Mouse (Mus musculus) intestine, postnatal 0 days (tissue): ENCODE data around the gene Gm20441. TPM values are rescaled to one million over a fixed set of nuclear protein-coding genes. Genes with fewer than 3 reads are reported as not detected.
A peak's percentile ranks its signal among the peaks of the same experiment; 100 is the strongest.

Experiments used
- ATAC-seq: fragments of 200-750 bp; cut with Nextera tagmentation; 2 replicates; pipeline ENCODE4 v1.8.0; 2017; ENCODE audit warnings: mild to moderate bottlenecking, moderate TSS enrichment, moderate library complexity
- H3K27ac ChIP-seq: fragments of 300-500 bp; sonication (generic); 2 replicates; pipeline ENCODE4 v1.5.1; 2014; ENCODE audit warnings: mild to moderate bottlenecking, low read depth, low read length, moderate library complexity
- H3K27me3 ChIP-seq: fragments of 300-500 bp; sonication (generic); replicated peaks from 2 replicates; pipeline ENCODE4 v1.6.1; 2014; ENCODE audit warnings: low read length, mixed read lengths; ENCODE audit not compliant: control insufficient read depth, insufficient read depth
- H3K36me3 ChIP-seq: fragments of 300-500 bp; sonication (generic); 2 replicates; pipeline ENCODE4 v1.6.1; 2014; ENCODE audit warnings: mild to moderate bottlenecking, moderate library complexity; ENCODE audit not compliant: control insufficient read depth, insufficient read depth
- H3K4me1 ChIP-seq: fragments of 300-500 bp; sonication (generic); replicated peaks from 2 replicates; pipeline ENCODE4 v1.6.1; 2014; ENCODE audit warnings: antibody characterized with exemption, low read length, mixed read lengths; ENCODE audit not compliant: control insufficient read depth, insufficient read depth
- H3K4me2 ChIP-seq: fragments of 300-500 bp; sonication (generic); replicated peaks from 2 replicates; pipeline ENCODE4 v1.6.1; 2014; ENCODE audit warnings: low read depth, mild to moderate bottlenecking, moderate library complexity
- H3K4me3 ChIP-seq: fragments of 300-500 bp; sonication (generic); 2 replicates; pipeline ENCODE4 v1.5.1; 2014; ENCODE audit warnings: low read depth, low read length
- H3K9ac ChIP-seq: fragments of 300-500 bp; sonication (generic); 2 replicates; pipeline ENCODE4 v1.6.1; 2014; ENCODE audit warnings: mild to moderate bottlenecking, low read depth, low read length
- H3K9me3 ChIP-seq: fragments of 300-500 bp; sonication (generic); 2 replicates; pipeline ENCODE4 v1.6.1; 2016; ENCODE audit warnings: mixed run types; ENCODE audit not compliant: control insufficient read depth
- CTCF ChIP-seq: sonication (generic); IDR thresholded peaks from 2 replicates; pipeline ENCODE4 v1.5.1; 2016; ENCODE audit warnings: low read depth, mild to moderate bottlenecking, control low read depth, antibody characterized with exemption, moderate library complexity
- WGBS: fragments of 180-500 bp; shearing (Covaris S2); extraction: QIAGEN DNeasy Blood & Tissue Kit; methylation state at CpG from one replicate; pipeline ENCODE4 v1.1.7; 2014; 5-methylcytosine and 5-hydroxymethylcytosine counted together
- polyA plus RNA-seq: library from polyadenylated mRNA; unstranded; fragments of >200 nt; fragmentation: Nextera tagmentation; extraction: Ambion mirVana; gene quantifications from 2 replicates; pipeline ENCODE4 v1.2.1, GENCODE M21; 2015

The Gm20441 gene
- polyA plus RNA-seq, 1 experiment from 2014 or later, result 0.76 TPM

DNA sequence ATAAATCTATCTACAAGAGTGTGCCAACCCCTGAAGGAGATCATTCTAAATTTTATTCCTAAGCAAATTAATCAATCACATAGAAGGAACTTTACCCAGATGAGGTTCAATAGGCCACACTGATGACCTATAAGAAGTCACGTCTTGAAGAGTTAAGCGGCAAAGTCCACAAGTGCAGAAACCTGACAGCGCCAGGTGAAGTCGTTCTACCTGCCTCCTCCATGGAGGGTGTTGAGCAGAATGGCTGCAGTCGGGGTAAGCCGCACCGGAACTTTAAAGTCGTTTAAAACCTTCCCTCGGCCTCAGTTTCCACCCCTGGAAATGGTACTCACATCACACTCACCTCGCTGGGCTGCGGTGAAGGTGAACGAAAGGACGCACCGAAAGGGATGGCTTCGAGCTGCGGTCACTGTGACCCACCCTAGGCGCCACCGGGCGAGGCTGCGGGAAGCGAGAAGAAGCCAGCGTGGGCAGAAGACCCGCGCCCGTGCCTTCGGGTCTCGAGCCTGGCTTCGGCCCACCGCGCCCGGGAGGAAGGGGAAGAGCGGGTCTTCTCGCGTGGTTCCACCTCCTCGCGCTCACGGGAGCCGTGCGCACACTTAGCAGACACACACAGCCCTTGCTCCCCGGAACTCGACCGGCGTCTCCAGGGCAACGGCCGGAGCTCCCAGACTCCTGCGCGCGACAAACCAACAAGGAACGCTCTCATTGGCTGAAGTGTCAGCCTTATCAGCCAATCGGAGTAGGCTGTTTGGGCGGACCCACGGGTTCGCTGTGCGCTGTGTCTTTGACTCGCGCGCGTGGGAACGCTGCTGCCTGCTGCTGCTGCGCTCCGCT, 16.9 kb downstream of the Gm20441 start, which contains the start of gene Cabin1:
Gene Cabin1 (minus strand): TSS at position 660 of the 837 bp plus-strand sequence.
- Histone ChIP-seq H3K36me3 (no peaks in the 10 kb centered on the region), H3K9me3 (no peaks in the 10 kb centered on the region), H3K4me3 (peak within 1 kb of the TSS; percentile 80), H3K9ac (peak within 1 kb of the TSS; percentile 65), H3K27ac (peak within 1 kb of the TSS; percentile 85), H3K4me1 (no peaks in the 10 kb centered on the region), H3K4me2 (peak within 1 kb of the TSS; percentile 76), H3K27me3 (no peaks in the 10 kb centered on the region)
- under 1% methylated on average over 61 of the region's 61 CpGs for WGBS
- no peak for TF ChIP-seq CTCF
- peak; percentile 99 for ATAC-seq

DNA sequence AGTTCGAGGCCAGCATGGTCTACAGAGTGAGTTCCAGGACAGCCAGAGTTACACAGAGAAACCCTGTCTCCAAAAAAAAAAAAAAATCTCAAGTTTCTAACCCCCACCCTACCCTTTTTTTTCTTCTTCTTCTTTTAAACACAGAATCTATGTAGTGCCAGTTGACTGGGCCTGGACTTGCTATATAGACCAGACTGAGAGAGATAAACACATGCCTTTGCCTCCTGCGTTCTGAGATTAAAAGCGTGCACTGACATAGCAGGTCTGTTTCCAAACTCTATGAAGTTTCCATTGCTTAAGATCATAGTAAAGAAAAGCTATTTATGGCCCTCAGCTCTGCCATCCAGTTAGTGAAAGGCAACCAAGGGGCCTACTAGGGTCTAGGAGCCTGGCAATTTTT, 18.3 kb downstream of the Gm20441 start:
- TF ChIP-seq CTCF, result no peak
- no peak overlapping the region for H3K27ac ChIP-seq
- H3K4me1 ChIP-seq, result no peaks in the 10 kb centered on the region
- no peak overlapping the region for H3K4me3 ChIP-seq
- no peak overlapping the region for H3K9ac ChIP-seq
- no peaks in the 10 kb centered on the region for H3K9me3 ChIP-seq
- WGBS, result 84% methylated on average over 3 of the region's 3 CpGs
- ATAC-seq, result no peak
- H3K36me3 ChIP-seq, result peaks cover 5% of the 10 kb centered on the region; the same call in 1 of the 2 replicates
- no peaks in the 10 kb centered on the region for H3K27me3 ChIP-seq
- no peak overlapping the region for H3K4me2 ChIP-seq

DNA sequence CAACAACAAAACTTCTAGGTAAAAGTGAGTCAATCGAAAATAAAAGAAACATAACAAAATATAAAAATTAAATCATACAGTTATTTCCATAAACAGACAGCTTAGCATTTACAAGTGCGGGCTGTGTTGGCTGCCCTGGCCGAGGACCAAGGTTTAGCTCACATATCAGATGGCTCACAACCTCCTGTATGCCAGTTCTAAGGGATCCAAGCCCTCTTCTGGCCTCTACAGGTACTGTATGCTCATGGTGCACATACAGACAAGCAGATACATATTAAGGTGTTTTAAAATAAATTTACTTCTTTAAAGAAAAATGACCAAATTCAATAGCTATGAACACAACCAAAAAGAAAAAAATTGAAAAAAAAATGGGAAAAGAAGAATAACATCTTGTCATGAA, 20.4 kb downstream of the Gm20441 start:
- Histone ChIP-seq H3K36me3 (peaks cover 12% of the 10 kb centered on the region), H3K4me2 (no peak overlapping the region), H3K4me3 (no peak overlapping the region), H3K9me3 (no peaks in the 10 kb centered on the region), H3K9ac (no peak overlapping the region), H3K27me3 (no peaks in the 10 kb centered on the region), H3K27ac (no peak overlapping the region), H3K4me1 (no peaks in the 10 kb centered on the region)
- no peak for ATAC-seq
- peak; percentile 26; the same call in 1 of the 2 replicates for TF ChIP-seq CTCF
- WGBS, result 100% methylated on average over 3 of the region's 3 CpGs

- whole genome bisulfite sequencing, result 87% methylated on average over 11 of the region's 11 CpGs
- no peaks in the 10 kb centered on the region for H3K9me3 ChIP-seq
- no peaks in the 10 kb centered on the region for H3K27me3 ChIP-seq
- no peak overlapping the region for H3K4me3 ChIP-seq
- no peak overlapping the region for H3K4me2 ChIP-seq
- no peak overlapping the region for H3K27ac ChIP-seq
- no peak overlapping the region for H3K9ac ChIP-seq
- no peak for ATAC-seq
- no peak for TF ChIP-seq CTCF
- H3K4me1 ChIP-seq, result no peaks in the 10 kb centered on the region
- H3K36me3 ChIP-seq, result peaks cover 44% of the 10 kb centered on the region
Observed at GRCm38 (mm10) chr10:75756719-75757118, 24.0 kb downstream of the Gm20441 start.

DNA sequence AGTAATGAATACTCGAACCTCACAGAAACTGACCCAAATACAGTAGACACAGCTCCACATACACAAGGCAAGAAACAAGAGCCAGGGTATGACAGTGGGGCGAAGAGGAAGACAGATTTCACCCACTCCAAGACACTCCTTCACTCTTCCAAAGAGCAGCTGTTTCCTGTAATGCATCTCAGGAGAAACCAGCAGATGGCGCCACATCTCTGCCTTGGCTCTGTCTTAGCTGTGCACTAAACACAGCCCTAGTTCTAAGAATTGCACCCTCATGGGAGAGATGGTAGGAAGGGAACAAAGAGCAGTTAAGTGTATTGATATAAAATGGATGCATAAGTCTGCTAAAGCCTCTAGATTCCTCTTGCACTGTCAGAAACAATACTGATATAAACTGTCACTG, 36.7 kb downstream of the Gm20441 start:
- H3K4me3 ChIP-seq, result no peak overlapping the region
- ATAC-seq, result peak; percentile 75
- no peak overlapping the region for H3K27ac ChIP-seq
- no peak overlapping the region for H3K4me2 ChIP-seq
- H3K9me3 ChIP-seq, result no peaks in the 10 kb centered on the region
- H3K4me1 ChIP-seq, result no peaks in the 10 kb centered on the region
- peak; percentile 99 for TF ChIP-seq CTCF
- H3K9ac ChIP-seq, result no peak overlapping the region
- 49% methylated on average over 3 of the region's 3 CpGs for WGBS
- H3K27me3 ChIP-seq, result no peaks in the 10 kb centered on the region
- H3K36me3 ChIP-seq, result peaks cover 81% of the 10 kb centered on the region

DNA sequence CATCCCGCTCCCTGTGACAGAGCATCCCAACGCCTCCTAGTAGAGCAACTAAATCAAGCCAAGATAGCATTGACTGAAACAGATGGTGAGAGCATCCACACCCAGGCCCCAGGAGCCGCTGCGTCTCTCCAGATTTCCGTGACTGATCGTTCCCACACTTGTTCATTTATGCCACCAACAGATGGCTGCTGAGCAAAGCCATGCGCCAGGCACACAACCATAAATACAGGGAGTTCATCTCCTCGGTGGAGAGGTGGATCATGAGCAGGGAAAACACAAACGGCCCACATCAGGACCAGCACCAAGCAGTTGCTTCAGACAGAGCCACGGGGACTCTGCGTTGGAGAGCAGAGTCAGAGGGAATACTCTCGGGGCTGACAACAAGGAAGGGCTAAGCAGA, 37.4 kb downstream of the Gm20441 start:
- H3K4me2 ChIP-seq, result no peak overlapping the region
- peaks cover 82% of the 10 kb centered on the region for H3K36me3 ChIP-seq
- H3K9me3 ChIP-seq, result no peaks in the 10 kb centered on the region
- H3K9ac ChIP-seq, result no peak overlapping the region
- H3K27ac ChIP-seq, result no peak overlapping the region
- ATAC-seq, result no peak
- no peak overlapping the region for H3K4me3 ChIP-seq
- 90% methylated on average over 12 of the region's 12 CpGs for WGBS
- H3K27me3 ChIP-seq, result no peaks in the 10 kb centered on the region
- TF ChIP-seq CTCF, result no peak
- H3K4me1 ChIP-seq, result no peaks in the 10 kb centered on the region
